Mouse (Mus musculus): ENCODE results near the gene Sema6d.

Gene Sema6d

GRCm38 (mm10) chr2:124485761-124486160 lies 396.0 kb downstream of the Sema6d start:
- DNase-seq, result no peak

- DNase-seq, result no peak
Observed at GRCm38 (mm10) chr2:124490010-124490801, 400.4 kb downstream of the Sema6d start.

- no peak for DNase-seq
Observed at GRCm38 (mm10) chr2:124495751-124496150, 406.0 kb downstream of the Sema6d start.

- no peak for DNase-seq
Observed at GRCm38 (mm10) chr2:124499670-124500069, 409.9 kb downstream of the Sema6d start.

- DNase-seq, result no peak
Observed at GRCm38 (mm10) chr2:124505784-124506489, 416.2 kb downstream of the Sema6d start.

GRCm38 (mm10) chr2:124507804-124508203 lies 418.0 kb downstream of the Sema6d start:
- DNase-seq, result no peak

GRCm38 (mm10) chr2:124509479-124509878 lies 419.7 kb downstream of the Sema6d start:
- no peak for DNase-seq

GRCm38 (mm10) chr2:124511826-124512225 lies 422.1 kb downstream of the Sema6d start:
- no peak for DNase-seq

GRCm38 (mm10) chr2:124522426-124522825 lies 432.7 kb downstream of the Sema6d start:
- DNase-seq, result no peak

GRCm38 (mm10) chr2:124523667-124524066 lies 433.9 kb downstream of the Sema6d start:
- no peak for DNase-seq

GRCm38 (mm10) chr2:124524167-124524566 lies 434.4 kb downstream of the Sema6d start:
- DNase-seq, result no peak

- DNase-seq, result no peak
Observed at GRCm38 (mm10) chr2:124527641-124528040, 437.9 kb downstream of the Sema6d start.

GRCm38 (mm10) chr2:124530441-124530840 lies 440.7 kb downstream of the Sema6d start:
- DNase-seq, result no peak

- no peak for DNase-seq
Observed at GRCm38 (mm10) chr2:124531062-124531461, 441.3 kb downstream of the Sema6d start.

- no peak for DNase-seq
Observed at GRCm38 (mm10) chr2:124532906-124533305, 443.1 kb downstream of the Sema6d start.

- no peak for DNase-seq
Observed at GRCm38 (mm10) chr2:124533602-124534001, 443.8 kb downstream of the Sema6d start.

- no peak for DNase-seq
Observed at GRCm38 (mm10) chr2:124550315-124550714, 460.5 kb downstream of the Sema6d start.

- no peak for DNase-seq
Observed at GRCm38 (mm10) chr2:124554751-124555415, 465.1 kb downstream of the Sema6d start.

- no peak for DNase-seq
Observed at GRCm38 (mm10) chr2:124556861-124557499, 467.2 kb downstream of the Sema6d start.

- no peak for DNase-seq
Observed at GRCm38 (mm10) chr2:124558021-124558420, 468.3 kb downstream of the Sema6d start.

GRCm38 (mm10) chr2:124561668-124562067 lies 471.9 kb downstream of the Sema6d start:
- no peak for DNase-seq

- no peak for DNase-seq
Observed at GRCm38 (mm10) chr2:124562091-124562490, 472.3 kb downstream of the Sema6d start.

GRCm38 (mm10) chr2:124563759-124564158 lies 474.0 kb downstream of the Sema6d start:
- no peak for DNase-seq
